Mouse (Mus musculus) spleen, postnatal 36 days (tissue): ENCODE measurements around the gene Grb10.

Experiments used
- DNase-seq, 2 experiments: peaks; one replicate each; pipeline ENCODE4 v3.0.0; 2022; ENCODE audit warnings: low spot score in 2 of 2, mixed read lengths in 1 of 2

Gene Grb10

GRCm38 (mm10) chr11:12032831-12033230, 5.7 kb downstream of the Grb10 start:
- no peak for DNase-seq

- DNase-seq = no peak
Measured at GRCm38 (mm10) chr11:12026638-12027037, 11.8 kb downstream of the Grb10 start.

DNA sequence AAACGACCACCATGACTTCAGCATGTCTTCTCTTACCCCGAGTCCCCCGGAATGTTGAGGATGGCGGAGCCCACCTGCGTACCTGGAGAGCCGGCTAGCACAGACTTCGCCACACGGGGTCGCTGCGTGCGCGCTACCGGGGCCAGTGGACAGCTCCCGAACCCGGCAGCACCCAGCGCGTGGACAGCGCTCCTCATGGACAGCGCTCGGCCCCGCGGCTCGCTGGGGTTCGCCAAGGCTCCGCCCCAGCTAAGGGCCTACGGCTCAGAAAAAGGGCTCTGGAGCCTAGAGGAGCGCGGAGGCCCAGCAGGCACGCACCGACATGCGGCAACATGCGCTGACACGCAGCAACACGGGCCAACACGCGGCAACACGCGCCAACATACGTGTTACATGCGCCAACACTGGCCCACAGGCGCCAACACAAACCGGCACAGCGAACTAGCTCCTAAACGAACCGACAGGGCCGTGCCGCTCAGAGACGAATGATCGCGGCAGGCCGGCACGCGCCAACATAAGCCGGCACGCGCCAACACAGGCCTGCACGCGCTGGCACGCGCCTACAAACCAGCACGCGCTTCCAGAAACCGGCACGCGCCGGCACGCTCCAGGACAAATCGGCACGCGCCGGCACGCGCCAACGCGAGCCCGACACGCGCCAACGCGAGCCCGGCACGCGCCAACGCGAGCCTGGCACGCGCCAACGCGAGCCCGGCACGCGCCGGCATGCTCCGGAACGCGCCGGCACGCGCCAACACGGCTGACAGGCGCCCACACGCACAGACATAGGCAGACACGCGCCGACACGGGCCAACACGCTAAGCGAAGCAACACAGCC, 12.5 kb downstream of the Grb10 start:
- no peak for DNase-seq

DNA sequence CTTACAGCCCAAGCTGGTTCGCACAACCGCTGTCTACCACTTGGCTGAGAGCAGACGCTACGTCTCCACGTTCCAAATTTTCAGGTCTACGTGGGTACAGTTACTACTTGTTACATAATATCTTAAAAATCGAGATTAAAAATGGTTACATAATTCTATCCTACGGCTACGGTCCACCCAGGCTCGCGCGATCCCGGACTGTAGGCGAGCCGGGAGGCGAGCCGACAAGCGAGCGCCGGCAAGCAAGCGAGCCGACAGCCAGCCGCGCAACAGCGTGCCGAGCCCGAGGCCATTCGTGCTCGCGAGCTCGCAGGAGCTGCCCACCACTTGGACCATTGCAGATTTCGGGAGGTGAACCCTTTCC, 13.1 kb downstream of the Grb10 start:
- DNase-seq = no peak

DNA sequence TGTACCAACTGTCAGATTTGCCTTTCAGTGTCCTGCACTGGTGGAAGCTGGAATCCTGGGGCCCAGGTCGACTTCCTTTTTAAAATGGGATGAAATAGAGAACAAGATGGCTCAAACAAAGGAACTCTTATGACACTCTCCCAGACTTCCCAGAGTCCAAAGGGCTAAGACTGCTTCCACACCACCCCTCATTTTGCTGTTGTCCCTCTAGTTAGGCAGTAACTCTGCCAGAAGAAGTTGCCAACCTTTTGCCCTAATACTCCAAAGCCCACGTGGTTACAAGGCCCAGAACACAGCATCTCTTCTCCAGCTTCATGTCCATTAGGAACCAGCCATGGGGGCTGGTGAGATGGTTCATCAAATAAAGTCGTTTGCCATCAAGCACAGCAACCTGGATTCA, 15.4 kb downstream of the Grb10 start:
- no peak for DNase-seq

DNA sequence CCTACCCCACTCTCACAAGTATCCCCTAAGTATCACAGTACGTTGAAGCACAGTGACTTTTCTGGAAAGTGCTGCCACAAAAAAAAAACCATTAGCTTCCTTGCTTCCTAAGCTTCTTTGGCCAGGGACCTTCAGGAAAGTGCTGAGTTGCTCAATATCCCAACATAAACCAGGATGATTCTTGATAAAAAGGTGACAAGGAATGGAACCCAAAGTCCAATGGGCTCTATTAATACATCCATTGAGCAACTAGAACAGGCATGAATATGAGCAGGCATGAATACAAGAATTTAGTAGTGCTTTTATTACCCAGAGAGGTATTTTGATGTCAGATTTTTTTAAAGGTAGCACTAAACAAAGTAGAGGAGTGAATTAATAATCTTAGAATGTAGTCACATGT, 18.8 kb downstream of the Grb10 start:
- no peak for DNase-seq

GRCm38 (mm10) chr11:12018604-12019003, 19.9 kb downstream of the Grb10 start:
- DNase-seq = no peak

DNA sequence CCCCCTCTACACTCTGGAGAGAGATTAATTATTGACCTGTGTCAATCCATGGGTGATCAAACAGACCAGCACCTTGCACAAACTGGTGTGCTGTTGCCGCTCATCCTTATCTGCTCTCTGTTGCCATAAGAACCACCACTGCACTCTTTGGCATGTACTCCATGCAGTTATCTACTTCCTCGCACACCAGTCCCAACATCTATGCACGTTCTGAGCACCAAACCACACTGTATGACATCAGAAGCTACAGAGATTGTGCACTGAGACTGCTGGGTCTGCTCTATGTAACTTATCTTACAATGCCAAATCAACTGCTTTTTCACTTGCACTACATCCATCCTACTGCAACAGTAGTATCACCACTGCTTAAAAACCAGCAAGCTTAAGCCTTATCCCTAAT, 28.4 kb downstream of the Grb10 start:
- no peak for DNase-seq

GRCm38 (mm10) chr11:12000293-12000910, 38.1 kb downstream of the Grb10 start:
- no peak for DNase-seq

- DNase-seq = no peak
Measured at GRCm38 (mm10) chr11:11998881-11999280, 39.6 kb downstream of the Grb10 start.

DNA sequence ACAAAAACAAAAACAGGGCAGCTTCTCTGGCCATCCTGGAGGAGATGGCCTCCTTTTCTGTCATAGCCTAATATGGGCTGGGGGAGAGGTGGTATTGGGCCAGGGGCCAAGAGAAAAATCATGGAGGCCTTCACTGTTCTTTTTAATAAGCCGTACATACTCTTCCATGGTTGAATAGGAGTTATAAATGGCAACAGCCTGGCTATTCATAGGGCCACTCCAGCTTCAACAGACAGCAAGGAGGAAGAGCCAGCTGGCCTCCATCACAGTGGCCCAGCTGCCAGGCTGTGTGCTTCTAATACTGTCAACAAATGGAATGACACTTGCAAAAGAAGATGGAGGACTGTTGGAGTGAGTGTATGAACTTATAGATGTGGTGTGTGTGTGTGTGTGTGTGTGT, 41.4 kb downstream of the Grb10 start:
- no peak for DNase-seq

- no peak for DNase-seq
Measured at GRCm38 (mm10) chr11:11995371-11995770, 43.1 kb downstream of the Grb10 start.

- DNase-seq = no peak
Measured at GRCm38 (mm10) chr11:11993807-11994206, 44.7 kb downstream of the Grb10 start.

- DNase-seq = no peak
Measured at GRCm38 (mm10) chr11:11993183-11993582, 45.3 kb downstream of the Grb10 start.

DNA sequence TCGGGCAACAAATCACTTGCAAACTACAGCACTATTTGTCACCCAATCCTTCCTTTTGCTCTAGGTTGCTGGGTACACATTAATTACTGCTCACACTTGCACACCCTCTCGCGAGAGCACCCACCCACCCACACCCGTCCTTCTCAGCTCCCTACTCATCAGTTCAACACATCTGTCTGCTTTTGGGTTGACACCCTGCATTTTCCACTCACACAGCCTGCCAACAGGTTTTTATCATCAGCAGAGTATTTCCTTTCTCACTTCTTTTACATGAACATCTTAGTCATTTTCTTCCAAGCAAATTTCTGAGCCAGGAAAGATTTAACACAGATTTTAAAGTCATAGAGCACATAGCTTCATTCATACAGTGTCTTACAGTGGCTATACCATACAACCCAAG, 48.6 kb downstream of the Grb10 start:
- DNase-seq = no peak

- DNase-seq = no peak
Measured at GRCm38 (mm10) chr11:11987233-11987632, 51.2 kb downstream of the Grb10 start.

GRCm38 (mm10) chr11:11978611-11979197, 59.8 kb downstream of the Grb10 start:
- no peak for DNase-seq

- peak; percentile 16 to 17 for DNase-seq
Measured at GRCm38 (mm10) chr11:11974591-11975255, 63.8 kb downstream of the Grb10 start.

GRCm38 (mm10) chr11:11973366-11974014, 65.0 kb downstream of the Grb10 start:
- DNase-seq = peak; percentile 47 to 57

- no peak for DNase-seq
Measured at GRCm38 (mm10) chr11:11972401-11973110, 65.9 kb downstream of the Grb10 start.

- no peak for DNase-seq
Measured at GRCm38 (mm10) chr11:11970246-11970645, 68.2 kb downstream of the Grb10 start.
